Mouse (Mus musculus): ENCODE measurements around the gene Dnm3. TPM values are rescaled to one million over a fixed set of nuclear protein-coding genes. Genes with fewer than 3 reads are reported as not detected.

Gene Dnm3
- polyA plus RNA-seq, 1 experiment, result 6.8 TPM

GRCm38 (mm10) chr1:162020303-162020731, 457.5 kb downstream of the Dnm3 start:
- no peak for TF ChIP-seq CTCF (IDR thresholded peaks at IDR 0.05; ENCODE audit: insufficient read depth, low read length)
- TF ChIP-seq POLR2A (IDR thresholded peaks at IDR 0.05; ENCODE audit: borderline replicate concordance, extremely low read depth, low read depth, low read length), result no peak
- Histone ChIP-seq H3K4me1 (ENCODE audit: control insufficient read depth, insufficient read depth, low read length) (peaks cover 3% of the 10 kb centered on the region; the same call in 1 of the 2 replicates), H3K4me3 (replicated peaks; ENCODE audit: extremely low read depth, low read depth, low read length) (no peak overlapping the region)
- WGBS, result 86% methylated on average over 7 of the region's 7 CpGs
- no peak for DNase-seq

DNA sequence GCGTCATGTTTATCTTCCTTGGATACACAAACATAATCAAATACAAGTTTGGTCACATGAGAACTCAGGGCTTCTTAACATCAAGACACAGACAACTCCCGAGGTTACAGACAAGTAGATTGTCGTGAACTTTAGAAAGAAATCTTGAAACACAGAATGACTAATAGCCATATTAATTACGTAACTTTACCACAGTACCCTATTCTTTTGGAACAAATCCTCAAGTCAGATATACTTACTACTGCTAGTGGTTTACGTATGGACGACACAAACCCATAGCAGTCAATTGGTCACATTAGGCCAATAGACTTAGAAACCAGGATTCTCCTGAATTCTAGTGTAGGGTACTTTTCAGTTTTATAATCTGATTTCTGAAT, 459.2 kb downstream of the Dnm3 start:
- TF ChIP-seq POLR2A (IDR thresholded peaks at IDR 0.05; ENCODE audit: borderline replicate concordance, extremely low read depth, low read depth, low read length), result no peak
- no peak for TF ChIP-seq CTCF (IDR thresholded peaks at IDR 0.05; ENCODE audit: insufficient read depth, low read length)
- WGBS, result 64% methylated on average over 6 of the region's 6 CpGs
- Histone ChIP-seq H3K4me1 (ENCODE audit: control insufficient read depth, insufficient read depth, low read length) (peaks cover 3% of the 10 kb centered on the region; the same call in 1 of the 2 replicates), H3K4me3 (replicated peaks; ENCODE audit: extremely low read depth, low read depth, low read length) (no peak overlapping the region)
- no peak for DNase-seq

GRCm38 (mm10) chr1:162017975-162018600, 459.7 kb downstream of the Dnm3 start:
- TF ChIP-seq POLR2A (IDR thresholded peaks at IDR 0.05; ENCODE audit: borderline replicate concordance, extremely low read depth, low read depth, low read length) (no peak), CTCF (IDR thresholded peaks at IDR 0.05; ENCODE audit: insufficient read depth, low read length) (no peak)
- DNase-seq, result no peak
- WGBS, result 25% methylated on average over 13 of the region's 13 CpGs
- Histone ChIP-seq H3K4me1 (ENCODE audit: control insufficient read depth, insufficient read depth, low read length) (peaks cover 3% of the 10 kb centered on the region; the same call in 1 of the 2 replicates), H3K4me3 (replicated peaks; ENCODE audit: extremely low read depth, low read depth, low read length) (no peak overlapping the region)

GRCm38 (mm10) chr1:162016982-162017381, 460.9 kb downstream of the Dnm3 start:
- TF ChIP-seq POLR2A (IDR thresholded peaks at IDR 0.05; ENCODE audit: borderline replicate concordance, extremely low read depth, low read depth, low read length) (no peak), CTCF (IDR thresholded peaks at IDR 0.05; ENCODE audit: insufficient read depth, low read length) (no peak)
- Histone ChIP-seq H3K4me1 (ENCODE audit: control insufficient read depth, insufficient read depth, low read length) (peaks cover 3% of the 10 kb centered on the region; the same call in 1 of the 2 replicates), H3K4me3 (replicated peaks; ENCODE audit: extremely low read depth, low read depth, low read length) (no peak overlapping the region)
- DNase-seq, result no peak
- WGBS, result 55% methylated on average over 7 of the region's 7 CpGs

GRCm38 (mm10) chr1:162015247-162015862, 462.5 kb downstream of the Dnm3 start:
- H3K4me3 ChIP-seq (replicated peaks; ENCODE audit: extremely low read depth, low read depth, low read length), result no peak overlapping the region
- DNase-seq, result no peak
- TF ChIP-seq CTCF (IDR thresholded peaks at IDR 0.05; ENCODE audit: insufficient read depth, low read length) (no peak), POLR2A (IDR thresholded peaks at IDR 0.05; ENCODE audit: borderline replicate concordance, extremely low read depth, low read depth, low read length) (no peak)
- 69% methylated on average over 8 of the region's 8 CpGs for WGBS
- peaks cover 3% of the 10 kb centered on the region; the same call in 1 of the 2 replicates for H3K4me1 ChIP-seq (ENCODE audit: control insufficient read depth, insufficient read depth, low read length)

DNA sequence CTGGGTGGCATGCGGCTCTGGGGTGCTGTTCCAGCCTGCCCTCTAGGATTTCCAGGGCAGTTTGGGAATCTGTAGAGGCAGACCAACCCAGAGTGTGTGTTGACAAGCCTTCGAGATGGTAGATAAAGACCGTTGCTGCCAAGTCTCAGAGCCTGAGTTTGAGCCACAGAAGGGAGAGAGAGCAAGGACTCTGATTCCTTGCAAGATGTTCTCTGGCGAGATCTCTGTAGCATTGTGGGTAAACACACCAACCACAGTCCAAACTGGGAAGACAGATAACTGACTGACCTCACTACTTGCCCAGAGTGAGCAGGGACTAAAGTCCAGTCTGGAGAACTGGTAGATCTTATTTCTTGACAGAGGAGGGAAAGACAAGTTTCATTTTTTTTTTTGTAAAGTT, 464.3 kb downstream of the Dnm3 start:
- 50% methylated on average over 4 of the region's 4 CpGs for WGBS
- H3K4me1 ChIP-seq (ENCODE audit: control insufficient read depth, insufficient read depth, low read length), result peaks cover 3% of the 10 kb centered on the region; the same call in 1 of the 2 replicates
- TF ChIP-seq POLR2A (IDR thresholded peaks at IDR 0.05; ENCODE audit: borderline replicate concordance, extremely low read depth, low read depth, low read length) (no peak), CTCF (IDR thresholded peaks at IDR 0.05; ENCODE audit: insufficient read depth, low read length) (no peak)
- no peak for DNase-seq
- no peak overlapping the region for H3K4me3 ChIP-seq (replicated peaks; ENCODE audit: extremely low read depth, low read depth, low read length)

- Histone ChIP-seq H3K4me1 (ENCODE audit: control insufficient read depth, insufficient read depth, low read length) (no peaks in the 10 kb centered on the region), H3K4me3 (replicated peaks; ENCODE audit: extremely low read depth, low read depth, low read length) (no peak overlapping the region)
- TF ChIP-seq CTCF (IDR thresholded peaks at IDR 0.05; ENCODE audit: insufficient read depth, low read length) (no peak), POLR2A (IDR thresholded peaks at IDR 0.05; ENCODE audit: borderline replicate concordance, extremely low read depth, low read depth, low read length) (no peak)
- no peak for DNase-seq
- 64% methylated on average over 16 of the region's 16 CpGs for WGBS
Measured at GRCm38 (mm10) chr1:162011523-162012245, 466.1 kb downstream of the Dnm3 start.

GRCm38 (mm10) chr1:162009086-162009485, 468.7 kb downstream of the Dnm3 start:
- H3K4me1 ChIP-seq (ENCODE audit: control insufficient read depth, insufficient read depth, low read length), result peaks cover 5% of the 10 kb centered on the region
- TF ChIP-seq POLR2A (IDR thresholded peaks at IDR 0.05; ENCODE audit: borderline replicate concordance, extremely low read depth, low read depth, low read length) (no peak), CTCF (IDR thresholded peaks at IDR 0.05; ENCODE audit: insufficient read depth, low read length) (no peak)
- DNase-seq, result no peak
- WGBS, result 68% methylated on average over 8 of the region's 8 CpGs
- H3K4me3 ChIP-seq (replicated peaks; ENCODE audit: extremely low read depth, low read depth, low read length), result no peak overlapping the region

- no peak for TF ChIP-seq POLR2A (IDR thresholded peaks at IDR 0.05; ENCODE audit: borderline replicate concordance, extremely low read depth, low read depth, low read length)
- no peak for TF ChIP-seq CTCF (IDR thresholded peaks at IDR 0.05; ENCODE audit: insufficient read depth, low read length)
- H3K4me3 ChIP-seq (replicated peaks; ENCODE audit: extremely low read depth, low read depth, low read length), result no peak overlapping the region
- no peak for DNase-seq
- 31% methylated on average over 8 of the region's 8 CpGs for WGBS
- peaks cover 5% of the 10 kb centered on the region for H3K4me1 ChIP-seq (ENCODE audit: control insufficient read depth, insufficient read depth, low read length)
Measured at GRCm38 (mm10) chr1:162008631-162009067, 469.2 kb downstream of the Dnm3 start.

Data from lung, adult 2 months (tissue).